ENCODE assay signal across 22 mouse cellular contexts in genomic region chr10:40379682-40380081, GRCm38 (mm10). TPM values are rescaled to one million over a fixed set of nuclear protein-coding genes. Genes with fewer than 3 reads are reported as not detected.
DNase-seq lines count a peak whose midpoint lies in the region; ATAC-seq and TF ChIP-seq lines count a peak whose summit lies in the region.
"Had no signal": no experiment of that assay in that cellular context is flagged by ENCODE, and none has a peak within 500 bp of the region (broad histone marks: within the 10 kb centered on the region; RNA-seq: fewer than 3 reads in every experiment).

No protein-coding gene starts in this region.

- DNase-seq in kidney, adult 2 months, result peak; percentile 8
- DNase-seq in kidney, adult 11 months, result no peak
- DNase-seq in testis, postnatal 14 days (ENCODE audit: low spot score), result peak; percentile 11
- DNase-seq in testis, postnatal 10 days (ENCODE audit: low spot score), result no peak
- peak; percentile 7 for DNase-seq in Muller cell, postnatal 12 days (ENCODE audit: inconsistent ontology term)
- peak; percentile 51 for DNase-seq in stomach, postnatal 0 days (ENCODE audit: low spot score)
- DNase-seq in ovary, adult 18-20 months (ENCODE audit: low spot score), result no peak
- DNase-seq: adrenal gland, postnatal 14 days; B cell, adult 2 months; cerebellum, adult 18-20 months; cerebellum, adult 9-11 months; cerebellum, postnatal 36 days; forebrain, postnatal 0 days; gastrocnemius, postnatal 25 days had no signal

- no peak for TF ChIP-seq POLR2A in kidney, adult 2 months (IDR thresholded peaks at IDR 0.05; ENCODE audit: low read depth, low read length)

- H3K4me3 ChIP-seq in kidney, adult 2 months (ENCODE audit: insufficient read depth, low read depth, low read length), result no peak overlapping the region
- H3K4me3 ChIP-seq in stomach, postnatal 0 days (ENCODE audit: low read depth, low read length), result no peak overlapping the region
- H3K4me3 ChIP-seq: embryonic facial prominence, embryonic 13.5 days; forebrain, embryonic 12.5 days; heart, embryonic 12.5 days; hindbrain, embryonic 10.5 days had no signal

- no peaks in the 10 kb centered on the region for H3K9me3 ChIP-seq in stomach, postnatal 0 days (ENCODE audit: control insufficient read depth, low read length)
- H3K9me3 ChIP-seq: embryonic facial prominence, embryonic 13.5 days; forebrain, embryonic 12.5 days; G1E; hindbrain, embryonic 10.5 days had no signal

- no peak overlapping the region for H3K27ac ChIP-seq in kidney, adult 2 months (ENCODE audit: insufficient read depth, low read depth, low read length)
- peak overlapping the region; percentile 6; the same call in 1 of the 2 replicates for H3K27ac ChIP-seq in stomach, postnatal 0 days (replicated peaks)
- H3K27ac ChIP-seq: embryonic facial prominence, embryonic 13.5 days; forebrain, embryonic 12.5 days; hindbrain, embryonic 10.5 days; hindbrain, embryonic 14.5 days had no signal

- H3K4me1 ChIP-seq in kidney, adult 2 months (ENCODE audit: control insufficient read depth, insufficient read depth, low read length), result no peaks in the 10 kb centered on the region
- no peaks in the 10 kb centered on the region for H3K4me1 ChIP-seq in stomach, postnatal 0 days (replicated peaks; ENCODE audit: control insufficient read depth, insufficient read depth)

- no peak for TF ChIP-seq CTCF in kidney, adult 2 months (conservative IDR thresholded peaks at IDR 0.05; ENCODE audit: insufficient read depth, insufficient read length, low read depth, low read length)
- no peak for TF ChIP-seq CTCF in stomach, postnatal 0 days (IDR thresholded peaks at IDR 0.05; ENCODE audit: low read depth)

- no peaks in the 10 kb centered on the region for H3K36me3 ChIP-seq in kidney, adult 2 months (ENCODE audit: control insufficient read depth, insufficient read depth, low read length)
- H3K36me3 ChIP-seq in stomach, postnatal 0 days (ENCODE audit: control insufficient read depth, insufficient read depth, low read length), result no peaks in the 10 kb centered on the region
- H3K36me3 ChIP-seq: embryonic facial prominence, embryonic 13.5 days; forebrain, embryonic 12.5 days; heart, embryonic 12.5 days; hindbrain, embryonic 10.5 days had no signal

- no peaks in the 10 kb centered on the region for H3K27me3 ChIP-seq in kidney, adult 2 months (replicated peaks; ENCODE audit: control insufficient read depth, insufficient read depth, low read length)
- H3K27me3 ChIP-seq in stomach, postnatal 0 days (ENCODE audit: control insufficient read depth, insufficient read depth, low read length), result no peaks in the 10 kb centered on the region
- H3K27me3 ChIP-seq: embryonic facial prominence, embryonic 13.5 days; forebrain, embryonic 12.5 days; heart, embryonic 12.5 days had no signal

- H3K4me2 ChIP-seq in stomach, postnatal 0 days (replicated peaks; ENCODE audit: low read depth), result no peak overlapping the region
- H3K4me2 ChIP-seq: embryonic facial prominence, embryonic 13.5 days; forebrain, embryonic 12.5 days; heart, embryonic 12.5 days; hindbrain, embryonic 14.5 days had no signal

- H3K9ac ChIP-seq in stomach, postnatal 0 days (ENCODE audit: low read length), result no peak overlapping the region
- H3K9ac ChIP-seq: embryonic facial prominence, embryonic 13.5 days; forebrain, embryonic 12.5 days; forebrain, postnatal 0 days; heart, embryonic 12.5 days; hindbrain, embryonic 14.5 days had no signal

- no peak for TF ChIP-seq EP300 in stomach, postnatal 0 days (optimal IDR thresholded peaks at IDR 0.05)

- WGBS in kidney, adult 2 months, result 35% methylated on average over 1 of the region's 1 CpGs
- 53% methylated on average over 1 of the region's 1 CpGs for WGBS in stomach, postnatal 0 days

- ATAC-seq in stomach, postnatal 0 days (ENCODE audit: low FRiP score, low TSS enrichment), result peak; percentile 94
- ATAC-seq: activated CD4-positive, CD25-positive, alpha-beta regulatory T cell, adult 4 months; CD4-positive, CD25-positive, alpha-beta regulatory T cell, adult 4 months; forebrain, postnatal 0 days had no signal

RNA-seq across cellular contexts. Expression of gene Cdk19, which starts 40.3 kb away (rescaled TPM):
- polyA plus RNA-seq in kidney, adult 2 months (2012; rRNA removed), result 6.6 and 6.8 TPM in 2 replicates
- polyA plus RNA-seq in stomach, postnatal 0 days (2015; fragmentation: Nextera tagmentation; extraction: Ambion mirVana), result 4.2 and 4.4 TPM in 2 replicates

Comparison
In these comparisons a context has a peak if more than half of its experiments do, and no peak if none do; other contexts are left out.
1. DNase-seq: peak in kidney, adult 2 months (single experiment), testis, postnatal 14 days (single experiment), Muller cell, postnatal 12 days (single experiment) and stomach, postnatal 0 days (single experiment); none in kidney, adult 11 months (single experiment), testis, postnatal 10 days (single experiment) and ovary, adult 18-20 months (single experiment).